10 mouse cellular contexts compared by ENCODE assay signal in genomic region chr17:48005091-48005490, GRCm38 (mm10). TPM values are rescaled to one million over a fixed set of nuclear protein-coding genes. Genes with fewer than 3 reads are reported as not detected.
DNase-seq lines count a peak whose midpoint lies in the region; ATAC-seq lines count a peak whose summit lies in the region.
"Had no signal": no experiment of that assay in that cellular context is flagged by ENCODE, and none has a peak within 500 bp of the region (broad histone marks: within the 10 kb centered on the region; RNA-seq: fewer than 3 reads in every experiment).

No protein-coding gene starts in this region.

- H3K36me3 ChIP-seq in kidney, embryonic 16.5 days (ENCODE audit: insufficient read depth, low read length), result no peaks in the 10 kb centered on the region
- no peaks in the 10 kb centered on the region for H3K36me3 ChIP-seq in heart, embryonic 15.5 days
- H3K36me3 ChIP-seq in liver, embryonic 13.5 days, result no peaks in the 10 kb centered on the region

- ATAC-seq in kidney, embryonic 16.5 days (ENCODE audit: low FRiP score, low TSS enrichment), result no peak
- no peak; the same call in 1 of the 2 replicates for ATAC-seq in heart, embryonic 15.5 days (replicated peaks; ENCODE audit: insufficient number of reproducible peaks, insufficient read depth, low FRiP score, low read depth)
- peak; percentile 41 for ATAC-seq in liver, embryonic 13.5 days (ENCODE audit: low read depth)

- peaks cover 46% of the 10 kb centered on the region for H3K4me1 ChIP-seq in kidney, embryonic 16.5 days (ENCODE audit: insufficient read depth, low read length)
- H3K4me1 ChIP-seq in heart, embryonic 15.5 days (replicated peaks), result peaks cover 30% of the 10 kb centered on the region
- peaks cover 72% of the 10 kb centered on the region for H3K4me1 ChIP-seq in liver, embryonic 13.5 days (replicated peaks)

- H3K9ac ChIP-seq in kidney, embryonic 16.5 days (replicated peaks; ENCODE audit: low read length), result no peak overlapping the region; the same call in 1 of the 2 replicates
- 0 out of 2 replicates have a peak overlapping the region, but pooled peaks have one; percentile 14 for H3K9ac ChIP-seq in heart, embryonic 15.5 days
- H3K9ac ChIP-seq in liver, embryonic 13.5 days, result no peak overlapping the region

- DNase-seq in kidney, postnatal 25 days, result no peak
- peak; percentile 56 for DNase-seq in embryo, embryonic 11 days
- DNase-seq in liver, embryonic 13.5 days, result no peak
- no peak for DNase-seq in cerebellum, postnatal 10 days
- DNase-seq in right cerebral cortex, postnatal 14 days, result no peak
- no peak for DNase-seq in B cell, adult 2 months
- DNase-seq: cerebellum, adult 11-12 months had no signal

- H3K9me3 ChIP-seq in kidney, embryonic 16.5 days (ENCODE audit: low read length), result no peaks in the 10 kb centered on the region
- H3K9me3 ChIP-seq in heart, embryonic 15.5 days (replicated peaks), result no peaks in the 10 kb centered on the region
- no peaks in the 10 kb centered on the region for H3K9me3 ChIP-seq in liver, embryonic 13.5 days (replicated peaks)

- 17% methylated on average over 8 of the region's 8 CpGs for WGBS in kidney, embryonic 16.5 days
- 11% methylated on average over 8 of the region's 8 CpGs for WGBS in heart, embryonic 15.5 days
- WGBS in liver, embryonic 13.5 days (ENCODE audit: insufficient replicate concordance), result 24% methylated on average over 8 of the region's 8 CpGs

- H3K27me3 ChIP-seq in kidney, embryonic 16.5 days (ENCODE audit: insufficient read depth, low read length), result 0 out of 2 replicates have a peak, but pooled peaks cover 3% of the 10 kb centered on the region
- H3K27me3 ChIP-seq in heart, embryonic 15.5 days, result no peaks in the 10 kb centered on the region
- no peaks in the 10 kb centered on the region for H3K27me3 ChIP-seq in liver, embryonic 13.5 days

- no peak overlapping the region for H3K4me3 ChIP-seq in kidney, embryonic 16.5 days (ENCODE audit: low read length)
- no peak overlapping the region for H3K4me3 ChIP-seq in heart, embryonic 15.5 days
- no peak overlapping the region for H3K4me3 ChIP-seq in liver, embryonic 13.5 days (replicated peaks)

- H3K4me2 ChIP-seq in kidney, embryonic 16.5 days (replicated peaks; ENCODE audit: low read depth, low read length), result no peak overlapping the region
- no peak overlapping the region for H3K4me2 ChIP-seq in heart, embryonic 15.5 days
- no peak overlapping the region for H3K4me2 ChIP-seq in liver, embryonic 13.5 days

- H3K27ac ChIP-seq in kidney, embryonic 16.5 days (ENCODE audit: low read length), result peak overlapping the region; percentile 58
- H3K27ac ChIP-seq in heart, embryonic 15.5 days, result peak overlapping the region; percentile 79
- H3K27ac ChIP-seq in liver, embryonic 13.5 days, result peak overlapping the region; percentile 79

RNA-seq across cellular contexts. Expression of gene 1700122O11Rik, which starts 33.0 kb away (rescaled TPM):
- polyA plus RNA-seq in kidney, embryonic 16.5 days (2015; fragmentation: Nextera tagmentation; extraction: Ambion mirVana), result not detected in 2 replicates
- polyA plus RNA-seq in heart, embryonic 15.5 days (2015; fragmentation: Nextera tagmentation; extraction: Ambion mirVana), result not detected in 2 replicates
- not detected in 2 replicates for polyA plus RNA-seq in liver, embryonic 13.5 days (2015; fragmentation: Nextera tagmentation; extraction: Ambion mirVana)
- polyA plus RNA-seq: urinary bladder, adult 2 months had no signal
